Mouse (Mus musculus) MEL (cell line): ENCODE measurements around the gene Pfdn6.

Source experiments
- CHD1 ChIP-seq: IDR thresholded peaks from 2 replicates; pipeline ENCODE4 v1.6.1; 2012; ENCODE audit warnings: low read depth, mild to moderate bottlenecking, inconsistent platforms, low read length, improper control_type of control experiment
- CHD2 ChIP-seq: IDR thresholded peaks from 2 replicates; pipeline ENCODE4 v1.6.1; 2011; ENCODE audit warnings: low read length, improper control_type of control experiment
- CTCF ChIP-seq, 3 experiments: IDR thresholded peaks in 2 of 3; conservative IDR thresholded peaks in 1 of 3; 2 replicates each; pipeline ENCODE4 v1.5.1; 2011 to 2012; ENCODE audit warnings: low read length in 3 of 3, low read depth in 2 of 3, mild to moderate bottlenecking in 2 of 3, improper control_type of control experiment in 1 of 3, inconsistent platforms in 1 of 3, mixed read lengths in 1 of 3, moderate library complexity in 1 of 3; ENCODE audit not compliant: control insufficient read depth in 1 of 3, insufficient read depth in 1 of 3, poor library complexity in 1 of 3, severe bottlenecking in 1 of 3
- JUND ChIP-seq: IDR thresholded peaks from 2 replicates; pipeline ENCODE4 v1.6.1; 2011; ENCODE audit warnings: low read depth, mild to moderate bottlenecking, improper control_type of control experiment, low read length
- MAX ChIP-seq: IDR thresholded peaks from 2 replicates; pipeline ENCODE4 v1.6.1; 2011; ENCODE audit warnings: low read length, improper control_type of control experiment
- MAZ ChIP-seq: IDR thresholded peaks from 2 replicates; pipeline ENCODE4 v1.6.1; 2012; ENCODE audit warnings: low read depth, mild to moderate bottlenecking, inconsistent platforms, low read length, improper control_type of control experiment
- NRF1 ChIP-seq: IDR thresholded peaks from 2 replicates; pipeline ENCODE4 v1.6.1; 2014; ENCODE audit warnings: low read depth, mild to moderate bottlenecking, inconsistent platforms, low read length, improper control_type of control experiment, moderate library complexity; ENCODE audit not compliant: poor library complexity, insufficient read depth, severe bottlenecking
- POLR2A ChIP-seq, 2 experiments: IDR thresholded peaks; 2 replicates each; pipeline ENCODE4 v1.6.1; 2011 to 2012; ENCODE audit warnings: low read length in 2 of 2, mild to moderate bottlenecking in 2 of 2, control low read depth in 1 of 2, improper control_type of control experiment in 1 of 2, low read depth in 1 of 2, moderate library complexity in 1 of 2; ENCODE audit not compliant: control insufficient read depth in 1 of 2, insufficient read depth in 1 of 2, poor library complexity in 1 of 2
- RCOR1 ChIP-seq: IDR thresholded peaks from 2 replicates; pipeline ENCODE4 v1.6.1; 2012; ENCODE audit warnings: low read depth, mild to moderate bottlenecking, inconsistent platforms, low read length, improper control_type of control experiment
- TAL1 ChIP-seq: IDR thresholded peaks from 2 replicates; pipeline ENCODE4 v1.6.1; 2012; ENCODE audit warnings: mild to moderate bottlenecking, inconsistent platforms, low read length, moderate library complexity, mixed read lengths
- ZC3H11A ChIP-seq: IDR thresholded peaks from 2 replicates; pipeline ENCODE4 v1.6.1; 2012; ENCODE audit warnings: low read depth, mild to moderate bottlenecking, inconsistent platforms, low read length, improper control_type of control experiment
- ZNF384 ChIP-seq: IDR thresholded peaks from 2 replicates; pipeline ENCODE4 v1.6.1; 2012; ENCODE audit warnings: low read depth, mild to moderate bottlenecking, inconsistent platforms, low read length, improper control_type of control experiment

DNA sequence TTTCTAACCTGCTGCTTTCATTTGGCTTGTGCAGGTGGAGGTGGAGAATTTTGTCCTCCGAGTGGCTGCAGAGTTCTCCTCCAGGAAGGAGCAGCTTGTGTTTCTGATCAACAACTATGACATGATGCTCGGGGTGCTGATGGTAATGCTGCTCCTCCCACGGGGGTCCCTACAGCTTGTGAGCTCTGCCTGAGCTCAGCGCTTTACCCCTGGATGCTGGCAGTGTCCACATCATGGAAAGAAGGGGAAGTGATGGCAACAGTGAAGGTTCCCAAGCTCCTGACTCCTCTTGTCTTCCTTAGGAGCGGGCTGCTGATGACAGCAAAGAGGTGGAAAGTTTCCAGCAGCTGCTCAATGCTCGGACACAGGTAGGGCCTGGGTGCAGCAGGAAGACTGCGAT, 22.7 kb upstream of the Pfdn6 start:
- TF ChIP-seq CHD2 (no peak), MAX (no peak), POLR2A (IDR thresholded peaks at IDR 0.05; ENCODE audit: control insufficient read depth in 1 of 2, insufficient read depth in 1 of 2, low read depth in 1 of 2, low read length in 2 of 2, poor library complexity in 1 of 2) (no peak), CTCF (IDR thresholded peaks at IDR 0.05 in 2 of 3, conservative IDR thresholded peaks at IDR 0.05 in 1 of 3; ENCODE audit: control insufficient read depth in 1 of 3, insufficient read depth in 1 of 3, low read depth in 2 of 3, low read length in 3 of 3, poor library complexity in 1 of 3, severe bottlenecking in 1 of 3) (no peak), ZC3H11A (no peak), TAL1 (no peak), NRF1 (no peak), JUND (no peak), MAZ (no peak), ZNF384 (no peak), RCOR1 (no peak), CHD1 (no peak)
